Mouse (Mus musculus): ENCODE results near the gene Pwp2.

GRCm38 (mm10) chr10:78214371-78214770 is 29.4 kb upstream of the Pwp2 start:
- TF ChIP-seq CTCF (conservative IDR thresholded peaks at IDR 0.05; ENCODE audit: low read length) (no peak), NANOG (IDR thresholded peaks at IDR 0.05; ENCODE audit: borderline replicate concordance, low read length) (no peak)

All from E14TG2a.4 (cell line).